Mouse (Mus musculus): ENCODE data around the gene Cnnm4.

Cnnm4 gene

DNA sequence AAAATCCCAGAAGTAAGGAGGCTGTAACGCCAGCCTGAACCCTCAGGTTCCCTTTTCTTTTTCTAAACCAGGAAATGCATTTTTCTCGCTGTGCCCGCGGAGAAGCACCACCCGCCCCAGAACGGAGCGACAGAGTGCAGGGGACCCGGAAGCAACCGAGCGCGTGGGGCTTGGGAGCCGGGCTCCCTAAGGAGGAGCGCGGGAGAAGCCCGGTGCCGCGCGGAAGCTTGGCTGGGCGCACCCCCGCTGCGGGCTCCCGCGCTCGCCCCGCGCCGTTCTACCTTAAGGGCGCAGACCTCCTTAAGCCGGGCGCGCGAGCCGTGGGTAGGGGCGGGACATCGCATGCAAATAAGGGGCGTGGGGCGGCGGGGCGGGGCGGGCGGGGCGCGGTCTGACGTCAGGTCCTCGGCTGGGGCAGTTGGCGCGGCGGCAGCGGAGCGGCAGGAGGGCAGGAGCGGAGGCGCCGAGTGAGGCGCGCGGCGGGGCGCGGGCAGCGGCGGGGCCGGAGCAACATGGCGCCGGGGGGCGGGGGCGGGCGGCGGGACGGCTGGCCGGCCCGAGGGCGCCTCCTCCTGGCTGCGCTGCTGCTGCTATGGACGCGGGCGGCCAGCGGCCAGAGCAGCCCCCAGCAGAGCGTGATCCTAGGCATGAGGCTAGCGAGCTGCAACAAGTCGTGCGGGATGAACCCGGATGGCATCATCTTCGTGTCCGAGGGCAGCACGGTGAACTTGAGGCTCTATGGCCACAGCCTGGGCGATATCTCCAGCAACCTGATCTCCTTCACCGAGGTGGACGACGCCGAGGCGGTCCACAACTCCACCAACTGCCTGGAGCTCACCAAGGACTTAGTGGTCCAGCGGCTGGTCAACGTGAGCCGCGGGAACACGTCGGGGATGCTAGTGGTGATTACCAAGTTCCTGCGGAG lies at the start of gene Cnnm4:
Cnnm4 (plus strand) TSS at position 440 of the 925 bp plus-strand sequence.
- peak; percentile 91 to 95 for DNase-seq

DNA sequence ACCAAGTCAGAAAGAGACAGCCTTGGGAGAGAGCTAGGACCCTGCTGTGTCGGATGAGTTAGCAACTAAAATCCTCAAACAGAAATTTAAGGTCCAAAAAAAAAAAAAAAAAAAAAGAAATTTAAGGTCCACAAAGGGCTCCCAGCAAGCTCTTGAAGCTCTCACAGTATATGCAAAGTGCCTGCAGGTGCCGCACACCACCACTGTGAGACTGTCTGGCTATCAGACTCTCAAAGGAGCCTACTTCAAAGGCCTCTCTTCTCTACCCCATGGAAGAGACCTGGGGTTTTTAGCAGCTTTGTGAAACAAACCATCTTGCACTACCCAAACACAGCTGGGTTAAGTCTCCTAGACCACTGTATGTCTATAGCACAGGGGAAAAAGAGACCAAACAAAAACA lies 41.9 kb upstream of the Cnnm4 start:
- peak in 1 of 2 experiments; percentile 24 for DNase-seq

DNA sequence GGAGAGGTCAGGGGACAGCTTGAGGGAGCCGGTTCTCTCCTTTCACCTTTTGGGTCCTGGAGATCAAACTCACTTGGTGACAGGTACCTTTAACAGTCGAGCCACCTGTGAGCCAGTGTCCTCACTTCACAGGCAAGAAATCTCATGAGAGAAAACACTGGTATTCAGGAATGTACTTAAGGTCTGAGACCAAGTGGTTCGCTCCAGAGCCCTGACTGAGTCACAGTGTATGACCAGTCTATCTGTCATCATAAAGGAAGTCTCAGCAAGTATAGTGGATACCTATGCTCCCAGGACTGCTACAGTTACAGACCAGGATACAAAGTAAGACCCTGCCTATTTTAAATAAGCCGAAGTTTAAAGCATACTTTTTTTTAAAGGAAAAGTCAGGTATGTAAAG lies 38.4 kb upstream of the Cnnm4 start:
- DNase-seq, result no peak

DNA sequence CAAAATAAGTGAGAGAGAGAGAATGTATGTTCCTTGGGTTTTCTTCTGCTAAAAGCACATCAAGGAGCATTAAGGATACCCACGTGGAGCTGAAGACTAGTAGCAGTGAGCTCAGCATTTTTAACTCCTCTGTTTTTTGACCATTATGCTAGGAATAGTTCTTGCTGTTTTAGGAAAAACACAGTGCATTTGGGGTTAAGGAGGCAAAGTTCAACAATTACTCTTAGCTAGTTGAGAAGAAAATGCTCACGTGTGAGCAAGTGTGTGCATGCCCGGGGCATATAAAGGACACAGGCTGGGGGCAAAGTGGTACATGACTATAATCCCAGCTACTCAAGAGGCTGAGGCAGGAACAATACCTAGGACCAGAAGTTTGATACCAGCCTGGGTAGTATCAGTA lies 37.8 kb upstream of the Cnnm4 start:
- DNase-seq, result no peak

DNA sequence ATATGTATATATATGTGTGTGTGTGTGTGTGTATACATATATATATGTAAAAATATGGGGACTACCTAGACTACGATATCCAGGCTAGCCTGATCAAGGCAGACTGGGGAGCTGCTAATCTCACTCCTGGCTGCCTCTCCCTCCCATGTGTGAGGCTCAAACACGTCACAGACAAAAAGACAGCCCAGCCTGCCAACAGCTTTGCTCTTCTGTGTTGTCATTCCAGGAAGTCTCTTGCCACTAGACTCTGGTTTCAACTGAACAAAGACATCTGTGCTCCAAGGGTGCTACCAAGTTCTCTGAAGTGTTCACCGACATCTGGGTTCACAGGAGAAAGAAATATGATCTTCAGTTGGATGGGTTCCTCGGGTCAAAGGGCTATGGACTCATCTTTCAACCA lies 36.3 kb upstream of the Cnnm4 start:
- no peak for DNase-seq

DNA sequence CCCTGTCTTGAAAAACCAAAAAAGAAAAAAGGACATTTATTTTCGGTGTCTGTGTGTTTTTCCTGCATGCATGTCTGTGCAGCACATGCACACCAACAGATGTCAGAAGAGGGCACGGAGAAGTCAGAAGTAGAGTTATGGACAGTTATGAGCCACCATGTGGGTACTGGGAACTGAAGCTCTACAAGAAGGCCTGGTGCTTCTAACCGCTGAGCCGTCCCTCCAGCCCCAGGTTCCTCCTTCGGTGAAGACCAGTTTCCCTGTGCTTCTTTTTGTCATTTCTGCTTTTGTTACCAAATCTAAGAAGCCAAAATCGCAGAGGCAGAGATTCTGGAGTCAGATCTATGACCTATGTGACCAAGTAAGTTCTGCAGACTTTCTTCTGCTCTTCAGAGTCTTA lies 34.9 kb upstream of the Cnnm4 start:
- DNase-seq, result no peak

DNA sequence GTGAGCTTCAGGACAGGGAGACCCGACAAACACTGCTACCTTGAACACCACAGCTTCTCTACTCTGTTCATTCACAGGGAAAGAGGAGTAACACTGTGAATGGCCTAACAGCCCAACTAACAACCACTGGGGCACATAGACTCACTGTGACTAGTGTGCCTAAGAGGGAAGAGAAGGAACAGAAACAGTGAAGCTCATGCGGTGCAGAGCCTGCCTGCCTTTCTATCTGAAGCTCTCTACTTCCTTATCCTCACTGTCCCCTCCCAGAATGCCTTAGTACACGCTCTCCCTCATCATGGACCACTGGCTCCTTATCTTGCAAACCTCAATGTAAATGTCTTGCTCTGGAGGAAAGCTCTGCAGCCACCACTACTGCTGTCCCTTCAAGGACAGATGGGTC lies 34.2 kb upstream of the Cnnm4 start:
- DNase-seq, result no peak

DNA sequence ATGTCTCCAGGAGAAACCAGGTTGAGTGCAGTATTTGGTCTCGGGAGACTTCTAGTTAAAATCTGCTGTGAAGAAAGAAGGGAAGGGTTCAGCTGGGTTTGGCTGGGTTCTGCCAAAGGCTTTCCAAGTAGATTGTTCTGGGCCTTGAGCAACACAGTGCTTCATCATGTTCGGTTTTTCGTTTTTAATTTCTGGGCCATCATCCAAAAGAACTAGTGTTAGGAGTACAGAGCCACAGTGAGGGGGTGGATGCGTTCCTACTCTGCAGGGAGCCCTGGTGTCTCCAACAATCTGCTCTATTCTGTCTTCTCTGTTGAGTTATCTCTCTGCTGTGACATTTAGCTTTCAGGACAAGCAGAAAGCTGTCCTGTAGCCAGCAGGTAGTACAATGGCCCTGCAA lies 30.3 kb upstream of the Cnnm4 start:
- peak; percentile 16 to 53 for DNase-seq

DNA sequence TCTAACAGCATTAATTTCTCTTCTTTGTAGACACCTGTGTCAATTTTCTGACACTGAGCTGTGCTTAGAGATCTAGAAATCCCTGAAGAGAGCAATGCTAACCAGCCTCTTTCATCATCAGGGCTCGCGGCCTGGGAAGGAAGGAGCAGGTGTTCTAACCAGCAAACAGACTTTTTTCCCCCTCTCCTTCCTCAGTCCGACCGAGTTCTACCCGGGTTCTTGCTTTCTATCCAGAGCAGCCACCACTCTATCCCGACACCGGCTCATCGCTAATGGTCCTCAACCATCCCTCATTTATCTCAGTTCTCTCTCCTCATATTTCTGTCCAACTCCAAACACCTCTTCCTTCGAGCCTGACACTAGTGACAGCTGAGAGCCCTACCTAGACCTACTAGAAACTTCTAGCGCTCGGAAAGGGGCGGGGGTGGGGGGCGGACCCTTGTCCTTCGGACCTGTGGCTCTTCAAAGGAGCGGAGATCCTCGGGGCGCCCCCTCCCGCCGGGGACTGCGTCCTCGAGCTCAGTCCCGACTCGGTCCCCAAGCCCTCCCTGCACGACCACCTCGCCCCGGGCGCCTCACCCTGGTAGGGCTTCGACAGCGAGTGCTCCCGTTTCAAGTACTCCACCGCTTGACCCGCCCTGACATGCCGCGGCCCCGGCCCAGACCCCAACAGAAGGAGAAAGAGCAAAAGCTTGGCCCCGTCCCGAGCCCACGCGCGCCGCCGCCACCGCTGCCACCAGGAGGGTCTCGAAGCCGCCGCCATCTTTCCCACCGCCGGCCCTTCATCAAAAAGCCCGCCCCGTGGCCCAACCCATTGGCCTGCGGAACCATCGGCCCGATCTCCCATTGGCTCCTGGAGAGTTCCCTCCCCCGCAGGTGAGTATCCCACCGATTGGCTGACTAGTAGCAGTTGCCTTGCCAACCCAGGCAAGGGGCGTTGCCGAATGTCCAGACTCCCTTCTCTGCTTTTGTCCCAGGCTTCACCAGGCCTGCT lies 26.7 kb upstream of the Cnnm4 start, which contains the start of gene Lman2l:
Lman2l (minus strand) TSS at position 801 of the 994 bp plus-strand sequence.
- peak; percentile 98 to 99 for DNase-seq

DNA sequence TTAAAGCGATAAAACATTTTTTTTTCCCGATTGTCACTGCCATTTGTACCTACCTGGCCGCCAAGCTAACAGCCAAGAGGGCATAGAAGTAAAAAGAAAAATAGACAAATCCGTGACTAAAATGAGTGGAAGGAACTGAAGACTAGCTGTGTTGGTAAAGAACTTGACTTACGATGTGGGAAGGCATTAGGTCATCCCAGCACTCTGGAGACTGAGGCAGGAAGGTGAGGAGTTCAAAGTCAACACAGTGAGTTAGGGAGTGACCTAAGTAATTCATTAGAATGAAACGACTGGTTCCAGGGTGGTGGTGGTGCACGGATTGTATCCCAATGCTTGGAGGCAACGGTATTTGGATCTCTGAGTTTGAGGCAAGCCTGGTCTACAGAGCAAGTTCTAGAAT lies 25.9 kb upstream of the Cnnm4 start:
- no peak for DNase-seq

DNA sequence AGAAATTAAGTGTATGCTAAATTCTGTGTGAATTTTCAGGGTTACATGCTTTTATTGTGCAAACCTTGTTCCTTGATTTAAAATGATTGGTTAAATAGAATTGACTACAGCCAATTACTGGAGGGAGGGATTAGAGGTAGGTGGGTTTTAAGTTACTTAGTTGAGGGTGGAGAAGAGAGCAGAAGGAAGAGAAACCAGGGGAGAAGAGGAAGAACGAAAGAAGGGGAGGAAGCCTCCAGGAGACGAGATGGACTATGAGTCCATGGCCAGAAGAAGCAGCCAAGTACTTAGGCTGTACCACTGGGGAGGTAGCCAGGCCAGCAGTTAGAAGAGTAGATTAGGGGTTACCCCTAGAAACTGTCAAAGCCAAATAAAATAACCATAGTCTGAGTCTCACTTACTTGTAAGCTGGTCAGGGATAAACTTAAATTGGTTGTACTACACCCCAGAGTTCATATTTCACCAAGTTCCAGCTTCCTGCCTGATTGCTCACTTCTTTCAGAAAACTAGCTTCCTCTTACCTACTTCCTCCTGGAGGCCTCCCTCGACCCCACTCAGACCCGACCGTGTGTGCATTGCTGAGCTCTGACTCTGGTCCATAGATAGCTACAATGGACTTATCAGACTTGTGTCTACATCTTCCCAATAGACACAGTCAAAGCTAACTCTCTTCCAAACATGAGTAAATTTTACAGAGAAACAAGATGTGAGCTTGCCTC lies 25.2 kb upstream of the Cnnm4 start:
- DNase-seq, result no peak

DNA sequence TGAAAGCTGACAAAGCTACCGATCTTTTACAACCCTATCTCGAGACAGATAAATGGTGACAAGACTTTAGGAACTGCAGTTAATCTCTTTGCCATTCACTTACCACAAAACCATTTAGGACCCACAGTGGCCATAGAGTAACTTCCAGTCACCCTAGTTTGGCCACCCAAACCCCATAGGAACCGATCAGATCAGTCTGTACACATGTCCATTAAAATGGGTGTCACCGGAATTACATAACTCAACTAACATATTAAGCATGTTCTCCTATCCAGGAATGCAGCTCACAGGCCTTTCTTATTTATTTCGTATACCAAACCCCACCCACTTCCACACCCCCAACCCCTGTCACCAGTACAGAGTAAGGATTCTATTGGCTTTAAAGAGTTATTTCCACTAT lies 24.6 kb upstream of the Cnnm4 start:
- DNase-seq, result no peak

DNA sequence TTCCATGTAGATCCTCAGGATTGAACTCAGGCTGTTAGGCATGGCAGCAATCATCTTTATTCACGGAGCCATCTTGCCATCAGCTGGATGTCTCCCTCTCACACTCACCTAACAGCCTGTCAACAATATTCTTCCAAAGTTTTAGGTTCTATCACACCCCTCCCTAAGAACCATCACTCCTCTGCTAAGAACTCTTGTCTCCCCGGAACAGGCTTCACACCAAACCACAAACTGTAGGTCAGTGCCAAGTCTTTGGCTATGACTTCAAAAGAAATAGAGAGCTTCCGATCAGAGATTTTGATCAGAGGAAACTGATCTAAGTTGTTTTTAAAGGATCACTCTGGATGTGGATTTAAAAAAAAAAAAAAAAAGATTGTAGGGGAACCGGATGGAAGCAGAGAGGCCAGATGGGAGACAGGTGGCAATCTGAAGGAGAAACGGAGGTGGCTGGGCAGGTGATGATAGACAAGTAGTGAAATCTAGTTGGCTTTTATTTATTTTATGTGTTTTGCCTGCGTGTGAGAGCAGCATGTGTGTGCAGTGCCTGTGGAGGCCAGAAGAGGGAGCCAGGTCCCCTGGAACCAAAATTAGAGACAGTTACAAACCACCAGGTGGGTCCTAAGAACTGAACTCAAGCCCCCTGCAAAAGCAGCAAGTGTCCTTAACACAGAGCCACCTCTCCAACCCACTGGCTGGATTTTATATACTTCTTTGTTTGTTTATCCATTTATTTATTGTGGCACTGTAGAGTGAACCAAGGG lies 17.2 kb upstream of the Cnnm4 start:
- no peak for DNase-seq

DNA sequence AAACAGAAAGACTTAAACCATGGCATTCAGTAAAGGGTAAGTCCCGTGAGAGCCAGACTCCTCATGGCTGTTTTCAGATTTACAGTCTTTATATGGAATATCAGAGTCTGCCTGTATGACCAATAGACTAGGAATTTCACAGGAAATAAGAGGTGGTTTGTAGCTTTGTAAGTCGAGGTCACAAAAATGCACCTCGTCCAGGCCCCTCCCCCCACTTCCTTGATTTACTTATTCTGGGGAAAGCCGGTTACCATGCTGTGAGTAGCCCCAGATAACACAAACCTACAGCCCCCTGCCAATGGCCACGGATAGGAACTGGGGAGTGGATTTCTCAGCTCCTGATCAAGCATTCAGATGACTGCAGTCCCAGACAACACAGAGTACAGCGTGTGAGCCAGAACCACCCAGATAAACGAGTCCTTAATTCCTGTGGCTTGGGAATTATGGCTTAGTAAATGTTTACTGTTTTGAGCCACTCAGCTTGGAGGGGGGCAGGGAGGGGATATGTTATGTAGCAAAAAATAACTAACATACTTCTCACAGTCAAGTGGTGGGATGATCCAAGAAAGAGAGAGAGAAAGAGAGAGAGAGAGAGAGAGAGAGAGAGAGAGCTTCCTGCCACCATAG lies 13.9 kb upstream of the Cnnm4 start:
- no peak for DNase-seq

DNA sequence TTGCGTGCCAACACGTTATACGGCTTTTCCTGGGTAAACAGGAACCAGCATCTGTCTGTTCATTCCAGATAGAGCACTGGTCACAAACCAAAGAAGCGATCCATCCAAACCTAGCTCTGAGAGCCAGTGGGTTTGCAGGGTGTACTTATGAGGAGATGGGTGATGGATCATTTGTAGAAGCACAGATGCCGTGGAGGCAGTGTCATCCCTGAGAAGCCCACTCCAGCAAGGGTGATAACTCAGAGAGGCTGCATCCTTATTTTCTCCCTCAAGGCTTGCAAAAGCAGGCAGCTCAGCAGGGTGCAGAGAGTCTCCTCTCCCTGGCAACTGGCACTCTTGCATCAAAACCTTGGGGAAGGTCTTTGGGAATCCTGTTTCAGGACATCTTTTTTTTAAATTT lies 13.3 kb upstream of the Cnnm4 start:
- no peak for DNase-seq

DNA sequence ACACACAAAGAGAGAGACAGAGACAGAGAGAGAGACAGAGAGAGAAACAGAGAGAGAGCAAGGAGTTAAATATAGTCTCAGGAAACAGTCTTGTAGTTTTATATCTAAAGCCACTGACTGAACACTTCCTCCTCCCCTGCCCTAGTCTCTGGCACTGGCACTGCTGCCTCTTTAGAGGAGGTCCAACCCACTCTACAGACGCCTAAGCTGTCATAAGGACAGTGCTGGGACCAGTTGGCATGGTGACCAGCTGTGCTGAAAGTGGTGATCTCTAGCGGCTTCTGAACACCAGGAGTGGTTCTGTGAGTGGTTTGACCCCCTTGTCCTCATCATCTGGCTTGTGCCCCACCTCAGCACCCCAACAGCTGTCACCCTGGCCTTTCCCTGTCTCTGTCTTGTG lies 9.6 kb upstream of the Cnnm4 start:
- DNase-seq, result no peak

DNA sequence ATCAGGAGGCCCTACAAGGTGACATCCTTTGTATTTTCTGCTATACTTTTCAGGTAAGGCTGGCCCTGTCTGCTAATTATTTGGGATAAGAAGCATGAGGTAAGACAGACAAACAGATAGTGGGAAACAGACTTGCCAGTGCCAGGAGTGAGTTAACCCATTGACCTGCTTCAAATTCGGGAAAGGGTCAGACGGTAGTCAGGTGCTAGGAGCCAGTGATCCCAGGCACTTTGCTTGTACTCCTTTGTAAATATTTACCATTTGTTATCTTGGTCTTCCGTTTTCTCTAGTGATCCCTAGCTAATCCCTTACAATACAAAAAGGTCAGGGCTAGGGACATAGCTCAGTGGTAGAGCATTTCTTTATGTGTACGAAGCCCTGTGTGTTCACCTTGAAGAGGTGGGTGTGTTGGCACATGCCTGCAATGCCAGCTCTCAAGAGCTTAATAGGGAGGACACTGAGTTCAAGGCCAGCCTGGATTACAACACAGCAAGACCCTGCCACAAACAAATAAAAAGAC lies 5.7 kb upstream of the Cnnm4 start:
- DNase-seq, result no peak

DNA sequence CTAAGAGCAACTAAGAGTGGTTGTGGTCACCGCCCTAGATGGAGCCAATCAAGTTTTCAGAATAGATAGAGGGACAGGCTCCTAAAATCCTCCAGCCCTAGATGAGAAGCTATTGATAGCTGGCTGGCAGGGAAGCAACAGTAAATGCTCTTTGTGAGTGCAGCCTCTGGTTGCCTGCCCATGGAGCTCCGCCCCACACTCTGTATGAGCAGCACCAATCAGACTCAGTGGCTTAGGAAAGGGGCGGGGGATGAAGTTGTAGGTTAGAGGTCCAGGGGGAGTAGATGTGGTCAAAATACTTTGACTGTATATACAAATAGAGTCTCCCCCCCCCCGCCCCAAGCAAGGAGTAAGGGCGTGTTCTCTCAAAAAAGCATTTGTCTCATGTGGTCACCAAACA lies 4.0 kb upstream of the Cnnm4 start:
- no peak for DNase-seq

DNA sequence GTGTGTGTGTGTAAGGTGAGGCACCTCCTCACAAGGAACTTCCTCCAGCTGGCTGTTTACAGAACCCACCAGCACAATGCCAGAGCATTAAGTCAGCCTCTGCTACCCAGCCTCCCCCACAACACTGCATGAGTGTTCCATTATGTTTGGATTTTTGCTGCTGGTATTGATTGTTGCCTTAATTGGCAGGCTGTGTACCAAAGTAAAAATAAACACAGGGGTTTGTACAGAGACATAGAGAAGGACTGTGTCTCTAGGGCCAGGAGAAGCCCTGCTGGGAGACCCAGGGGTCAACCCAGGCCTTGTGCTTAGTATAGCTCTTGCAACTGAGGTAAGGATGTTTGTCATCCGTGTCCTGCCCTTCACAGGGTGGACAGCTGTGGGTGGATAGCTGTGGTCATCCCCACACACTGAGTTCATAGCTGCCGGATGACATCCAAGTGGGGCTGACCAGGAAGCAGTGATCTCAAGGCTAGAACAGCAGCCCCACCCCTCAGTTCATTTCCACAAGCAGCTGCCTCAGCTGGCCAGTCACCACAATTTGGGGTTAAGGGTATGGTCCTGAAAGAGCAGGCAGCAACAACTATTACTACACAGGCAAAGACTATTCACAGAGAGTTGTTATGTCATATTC lies 1.5 kb upstream of the Cnnm4 start:
- DNase-seq, result no peak

DNA sequence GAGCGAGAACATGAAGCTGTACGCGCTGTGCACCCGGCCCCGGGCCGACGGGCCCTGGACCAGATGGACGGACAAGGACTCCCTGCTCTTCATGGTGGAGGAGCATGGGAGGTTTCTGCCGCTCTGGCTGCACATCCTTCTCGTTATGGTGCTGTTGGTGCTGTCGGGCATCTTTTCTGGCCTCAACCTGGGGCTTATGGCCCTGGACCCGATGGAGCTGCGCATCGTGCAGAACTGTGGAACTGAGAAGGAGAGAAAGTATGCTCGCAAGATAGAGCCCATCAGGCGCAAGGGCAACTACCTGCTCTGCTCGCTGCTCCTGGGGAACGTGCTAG lies 653 bp downstream of the Cnnm4 start:
- DNase-seq, result no peak

DNA sequence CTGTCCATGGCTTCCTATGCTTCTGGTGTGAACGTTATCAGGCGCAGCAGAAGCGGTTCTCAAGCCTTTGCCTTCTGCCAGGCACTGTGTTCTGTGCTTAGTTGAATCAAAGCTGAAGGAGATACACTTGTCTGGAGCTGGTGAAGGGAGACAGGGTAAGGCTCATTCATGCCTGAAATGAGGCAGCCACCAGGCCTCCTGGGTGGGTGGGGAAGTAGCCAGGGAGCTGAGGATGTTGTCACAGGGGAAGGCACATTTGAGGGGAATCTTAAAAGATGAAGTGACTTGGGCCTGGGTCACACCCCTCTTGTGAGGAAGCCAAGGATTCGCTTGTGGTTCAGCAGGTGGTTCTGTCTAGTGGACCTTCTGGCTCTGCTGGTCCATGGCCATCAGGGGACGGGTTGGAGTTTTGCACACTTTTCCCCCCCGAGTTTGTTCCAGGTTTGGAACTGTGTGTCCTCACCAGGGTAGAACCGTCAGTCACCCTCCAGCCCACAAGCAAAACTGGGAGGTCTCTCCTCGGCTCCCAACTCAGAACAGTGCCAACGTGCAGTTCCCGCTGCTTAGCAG lies 1.9 kb downstream of the Cnnm4 start:
- peak in 1 of 2 experiments; percentile 29 for DNase-seq
